Mouse (Mus musculus): ENCODE data around the gene Krcc1.
A peak's percentile ranks its signal among the peaks of the same experiment; 100 is the strongest.
"Not testable (repeated sequence)": the region's sequence is repeated elsewhere in the genome, so short reads cannot be mapped to it uniquely, and the experiment has no call there.

Krcc1 gene

GRCm38 (mm10) chr6:71262142-71262833, 9.2 kb upstream of the Krcc1 start:
- DNase-seq (ENCODE audit: low read depth, low spot score), result no peak

GRCm38 (mm10) chr6:71267603-71268002, 3.9 kb upstream of the Krcc1 start:
- not testable (repeated sequence) for DNase-seq (ENCODE audit: low read depth, low spot score)

- peak; percentile 46 for DNase-seq (ENCODE audit: low read depth, low spot score)
Measured at GRCm38 (mm10) chr6:71268929-71269685, 2.4 kb upstream of the Krcc1 start.

GRCm38 (mm10) chr6:71269686-71270050, 1.8 kb upstream of the Krcc1 start:
- DNase-seq (ENCODE audit: low read depth, low spot score), result not testable (repeated sequence)

GRCm38 (mm10) chr6:71270301-71271056, 998 bp upstream of the Krcc1 start:
- DNase-seq (ENCODE audit: low read depth, low spot score), result peak; percentile 50

GRCm38 (mm10) chr6:71271057-71271388, 454 bp upstream of the Krcc1 start:
- no peak for DNase-seq (ENCODE audit: low read depth, low spot score)

- DNase-seq (ENCODE audit: low read depth, low spot score), result peak; percentile 26
Measured at GRCm38 (mm10) chr6:71272316-71272741, 852 bp downstream of the Krcc1 start.

- DNase-seq (ENCODE audit: low read depth, low spot score), result peak; percentile 22
Measured at GRCm38 (mm10) chr6:71273715-71274114, 2.2 kb downstream of the Krcc1 start.

- no peak for DNase-seq (ENCODE audit: low read depth, low spot score)
Measured at GRCm38 (mm10) chr6:71274621-71275020, 3.1 kb downstream of the Krcc1 start.

GRCm38 (mm10) chr6:71279418-71279817, 7.9 kb downstream of the Krcc1 start:
- DNase-seq (ENCODE audit: low read depth, low spot score), result no peak

GRCm38 (mm10) chr6:71293509-71293908, 22.0 kb downstream of the Krcc1 start:
- no peak for DNase-seq (ENCODE audit: low read depth, low spot score)

GRCm38 (mm10) chr6:71295303-71295702, 23.8 kb downstream of the Krcc1 start:
- peak; percentile 21 for DNase-seq (ENCODE audit: low read depth, low spot score)

GRCm38 (mm10) chr6:71298051-71298450, 26.6 kb downstream of the Krcc1 start:
- DNase-seq (ENCODE audit: low read depth, low spot score), result no peak

GRCm38 (mm10) chr6:71298751-71299150, 27.3 kb downstream of the Krcc1 start:
- DNase-seq (ENCODE audit: low read depth, low spot score), result peak; percentile 75

GRCm38 (mm10) chr6:71302097-71302731, 30.7 kb downstream of the Krcc1 start:
- DNase-seq (ENCODE audit: low read depth, low spot score), result no peak

GRCm38 (mm10) chr6:71307486-71307885, 36.0 kb downstream of the Krcc1 start:
- DNase-seq (ENCODE audit: low read depth, low spot score), result peak; percentile 18

GRCm38 (mm10) chr6:71321826-71322283, 50.4 kb downstream of the Krcc1 start, which contains the start of gene Smyd1:
TSS of gene Smyd1 (minus strand) at chr6:71322233.
- DNase-seq (ENCODE audit: low read depth, low spot score), result no peak

GRCm38 (mm10) chr6:71322491-71322921, 51.0 kb downstream of the Krcc1 start, which contains the start of gene Cd8b1:
TSS of gene Cd8b1 (plus strand) at chr6:71322788.
- DNase-seq (ENCODE audit: low read depth, low spot score), result peak; percentile 78

- no peak for DNase-seq (ENCODE audit: low read depth, low spot score)
Measured at GRCm38 (mm10) chr6:71324816-71325215, 53.3 kb downstream of the Krcc1 start.

- DNase-seq (ENCODE audit: low read depth, low spot score), result no peak
Measured at GRCm38 (mm10) chr6:71329881-71330280, 58.4 kb downstream of the Krcc1 start.

- DNase-seq (ENCODE audit: low read depth, low spot score), result no peak
Measured at GRCm38 (mm10) chr6:71330486-71330885, 59.0 kb downstream of the Krcc1 start.

GRCm38 (mm10) chr6:71331491-71331890, 60.0 kb downstream of the Krcc1 start:
- DNase-seq (ENCODE audit: low read depth, low spot score), result not testable (repeated sequence)
